Mouse (Mus musculus) G1E (cell line): ENCODE results near the gene Prox1. TPM values are rescaled to one million over a fixed set of nuclear protein-coding genes. Genes with fewer than 3 reads are reported as not detected.

Source experiments
- ATAC-seq: 2 replicates; pipeline ENCODE4 v1.8.0; 2016; ENCODE audit warnings: mild to moderate bottlenecking; ENCODE audit not compliant: insufficient number of reproducible peaks, poor library complexity, low FRiP score, severe bottlenecking; ENCODE audit errors: extremely low read depth
- DNase-seq: peaks from one replicate; pipeline ENCODE4 v3.0.0; 2012; ENCODE audit warnings: low spot score
- H3K27me3 ChIP-seq: 2 replicates; pipeline ENCODE4 v1.6.1; 2012; ENCODE audit warnings: mild to moderate bottlenecking, low read length, inconsistent platforms; ENCODE audit not compliant: insufficient read depth
- H3K36me3 ChIP-seq: replicated peaks from 2 replicates; pipeline ENCODE3; 2012; ENCODE audit warnings: mild to moderate bottlenecking, inconsistent platforms
- H3K4me1 ChIP-seq: 2 replicates; pipeline ENCODE4 v1.6.1; 2012; ENCODE audit warnings: low read depth, low read length, inconsistent platforms, mixed read lengths; ENCODE audit not compliant: insufficient read depth
- H3K4me3 ChIP-seq: 2 replicates; pipeline ENCODE4 v1.5.1; 2012; ENCODE audit warnings: low read depth, mild to moderate bottlenecking, inconsistent platforms, low read length, moderate library complexity, mixed read lengths
- H3K9me3 ChIP-seq: replicated peaks from 2 replicates; pipeline ENCODE4 v1.6.1; 2012; ENCODE audit warnings: inconsistent platforms
- CTCF ChIP-seq: IDR thresholded peaks from 2 replicates; pipeline ENCODE4 v1.5.1; 2012; ENCODE audit warnings: low read depth, low read length, inconsistent platforms, mixed read lengths
- GATA1 ChIP-seq: IDR thresholded peaks from 2 replicates; pipeline ENCODE4 v1.6.1; 2012; ENCODE audit warnings: borderline replicate concordance, low read length, inconsistent platforms, mixed read lengths
- GATA2 ChIP-seq: IDR thresholded peaks from 2 replicates; pipeline ENCODE4 v1.6.1; 2012; ENCODE audit warnings: low read depth, low read length, inconsistent platforms, borderline replicate concordance
- POLR2AphosphoS5 ChIP-seq: IDR thresholded peaks from 2 replicates; pipeline ENCODE4 v1.6.1; 2012; ENCODE audit warnings: low read depth, low read length, inconsistent platforms; ENCODE audit not compliant: insufficient replicate concordance
- TAL1 ChIP-seq: conservative IDR thresholded peaks from 2 replicates; pipeline ENCODE4 v1.6.1; 2012; ENCODE audit warnings: low read depth, low read length, inconsistent platforms, mixed read lengths
- polyA plus RNA-seq: library from polyadenylated mRNA; stranded (reverse); fragments of >175 nt; gene quantifications from 2 replicates; pipeline ENCODE4 v1.2.3, GENCODE M21; 2012
- total RNA-seq, 2 experiments: library from RNA; stranded (forward) in 1 of 2; stranded (reverse) in 1 of 2; fragments of 200-1000 nt in 1 of 2; fragments of >200 nt in 1 of 2; fragmentation: Nextera tagmentation in 1 of 2; gene quantifications; 2 replicates each; pipeline ENCODE4 v1.2.3; 2014 to 2017

The Prox1 gene
- total and polyA plus RNA-seq, 3 experiments = 0.05 TPM; not detected in 2

DNA sequence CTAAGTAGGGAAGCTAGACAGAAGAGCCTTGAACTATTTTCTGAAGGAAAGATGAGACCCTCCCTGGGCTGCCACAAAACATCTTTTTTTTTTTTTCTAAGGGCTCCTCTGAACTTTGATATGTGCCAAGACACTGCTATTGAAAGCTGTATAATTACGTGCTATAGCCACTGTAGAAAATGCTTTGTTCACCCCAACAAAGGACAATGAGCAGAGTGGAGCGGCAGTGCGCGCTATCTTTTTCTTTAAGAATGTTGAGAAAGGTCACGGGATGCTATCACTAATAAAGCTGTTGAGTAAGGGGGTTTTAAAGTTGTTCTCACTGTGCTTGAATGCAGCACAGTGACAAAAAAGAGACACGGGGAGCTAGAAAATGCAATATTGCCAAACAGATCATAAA is 30.0 kb downstream of the Prox1 start:
- Histone ChIP-seq H3K36me3 (no peaks in the 10 kb centered on the region), H3K9me3 (peaks cover 72% of the 10 kb centered on the region), H3K4me3 (no peak overlapping the region), H3K4me1 (no peaks in the 10 kb centered on the region), H3K27me3 (no peaks in the 10 kb centered on the region)
- DNase-seq (no peak), ATAC-seq (no peak)
- TF ChIP-seq POLR2AphosphoS5 (no peak), TAL1 (no peak), CTCF (no peak)

DNA sequence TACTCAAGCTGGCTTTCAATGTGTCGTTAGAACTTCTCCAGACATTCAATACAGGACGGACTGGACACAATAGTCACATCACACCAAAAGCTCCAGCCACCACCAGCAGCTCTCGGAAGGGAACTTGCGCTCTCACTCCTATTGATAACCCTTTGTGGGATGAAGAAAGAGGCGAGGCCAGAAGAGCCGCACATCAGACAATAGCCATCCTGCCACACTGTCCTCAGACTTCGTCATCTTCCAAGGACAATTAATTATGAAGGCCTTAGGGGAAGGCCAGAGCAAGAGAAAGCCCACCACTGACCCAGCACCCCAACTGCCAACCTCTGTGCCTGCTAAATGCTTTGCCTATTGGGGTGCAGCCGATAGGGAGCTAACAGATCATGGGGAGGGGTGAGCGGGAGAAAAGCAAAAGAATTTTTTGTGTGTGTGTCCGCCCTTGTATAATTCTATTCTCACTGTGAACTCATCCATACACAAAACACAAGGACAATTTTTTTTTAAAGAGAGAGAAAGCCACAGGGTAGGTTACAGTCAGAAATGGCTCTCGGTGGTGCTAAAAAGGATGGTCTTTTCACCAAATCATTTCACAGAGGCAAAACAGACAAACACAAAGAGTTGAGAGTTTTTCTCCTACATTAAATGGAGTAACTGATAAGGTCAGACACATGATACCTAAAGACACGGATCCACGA is 30.7 kb downstream of the Prox1 start:
- TF ChIP-seq TAL1 (no peak), GATA2 (no peak), CTCF (no peak), GATA1 (no peak), POLR2AphosphoS5 (no peak)
- Histone ChIP-seq H3K4me3 (no peak overlapping the region), H3K9me3 (peaks cover 78% of the 10 kb centered on the region), H3K36me3 (no peaks in the 10 kb centered on the region), H3K4me1 (no peaks in the 10 kb centered on the region), H3K27me3 (no peaks in the 10 kb centered on the region)
- ATAC-seq (no peak), DNase-seq (no peak)

DNA sequence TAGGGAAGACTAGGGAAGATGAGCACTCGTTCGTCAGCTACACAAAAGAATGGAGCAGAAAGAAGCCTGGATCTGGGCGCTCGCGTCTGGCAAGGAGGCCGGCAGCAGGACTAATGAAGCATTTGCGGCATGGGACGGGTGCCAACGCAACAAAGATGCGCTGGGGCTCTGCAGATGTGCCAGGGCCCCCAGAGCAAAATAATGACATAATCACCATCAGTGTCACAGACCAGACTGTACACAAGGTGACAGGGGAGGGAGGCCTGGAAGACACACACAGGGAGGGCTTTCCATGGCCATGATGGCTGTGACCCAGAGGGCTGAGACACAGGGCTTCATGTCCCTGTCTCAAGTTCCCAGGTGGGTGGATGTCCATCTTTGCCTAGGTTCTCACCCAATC is 32.6 kb downstream of the Prox1 start:
- Histone ChIP-seq H3K9me3 (peaks cover 76% of the 10 kb centered on the region), H3K4me1 (no peaks in the 10 kb centered on the region), H3K4me3 (no peak overlapping the region), H3K36me3 (no peaks in the 10 kb centered on the region), H3K27me3 (no peaks in the 10 kb centered on the region)
- ATAC-seq (no peak), DNase-seq (no peak)
- TF ChIP-seq POLR2AphosphoS5 = no peak
- no peak for TF ChIP-seq TAL1
- TF ChIP-seq GATA2 = no peak
- TF ChIP-seq GATA1 = no peak
- TF ChIP-seq CTCF = no peak

DNA sequence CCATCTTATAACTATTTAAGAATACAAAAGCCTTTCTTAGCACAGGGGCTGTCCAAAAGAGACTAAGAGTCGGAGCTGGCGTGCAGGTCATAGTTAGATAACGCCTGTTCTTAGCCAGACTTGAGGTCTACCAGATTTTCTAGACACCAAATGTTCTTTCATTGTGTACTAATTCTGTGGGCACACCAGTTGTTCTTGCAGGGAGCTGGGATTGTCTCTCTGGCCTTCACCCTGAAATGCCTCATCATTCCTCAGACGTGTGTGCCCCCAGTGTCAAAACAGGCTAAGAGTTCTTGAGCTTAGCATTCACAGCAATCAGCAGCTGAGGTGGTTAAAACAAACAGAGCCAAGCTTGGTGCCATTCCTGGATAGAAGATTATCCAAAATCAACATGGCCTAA is 37.6 kb downstream of the Prox1 start:
- no peaks in the 10 kb centered on the region for H3K27me3 ChIP-seq
- no peaks in the 10 kb centered on the region for H3K4me1 ChIP-seq
- ATAC-seq (no peak), DNase-seq (no peak)
- TF ChIP-seq GATA2 = no peak
- TF ChIP-seq GATA1 = no peak
- TF ChIP-seq POLR2AphosphoS5 = no peak
- no peak for TF ChIP-seq TAL1
- TF ChIP-seq CTCF = no peak
- H3K9me3 ChIP-seq = peaks cover 65% of the 10 kb centered on the region
- H3K36me3 ChIP-seq = no peaks in the 10 kb centered on the region
- H3K4me3 ChIP-seq = no peak overlapping the region

DNA sequence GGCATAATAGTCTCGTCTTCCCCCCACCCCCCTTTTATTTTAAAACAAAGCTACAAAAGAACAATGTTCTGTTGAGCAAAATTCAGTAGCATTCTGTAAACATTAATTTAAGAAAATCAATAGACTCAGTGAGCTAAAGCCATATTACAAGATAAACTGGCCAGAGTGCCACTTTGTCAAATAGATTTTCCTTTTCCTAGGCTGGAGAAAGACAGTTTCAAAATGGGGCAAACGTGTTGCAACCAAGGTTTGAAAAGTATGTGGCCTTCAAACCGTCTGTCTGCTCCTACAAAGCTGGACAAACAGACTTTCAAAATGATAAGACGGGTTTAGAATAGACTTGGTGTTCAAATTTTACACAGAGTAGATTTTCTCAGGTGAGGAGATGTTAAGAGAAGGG is 39.6 kb downstream of the Prox1 start:
- Histone ChIP-seq H3K27me3 (no peaks in the 10 kb centered on the region), H3K4me3 (no peak overlapping the region), H3K9me3 (peaks cover 66% of the 10 kb centered on the region), H3K4me1 (no peaks in the 10 kb centered on the region), H3K36me3 (no peaks in the 10 kb centered on the region)
- no peak for TF ChIP-seq POLR2AphosphoS5
- no peak for TF ChIP-seq GATA1
- TF ChIP-seq CTCF = no peak
- TF ChIP-seq TAL1 = no peak
- TF ChIP-seq GATA2 = no peak
- no peak for DNase-seq
- ATAC-seq = no peak

DNA sequence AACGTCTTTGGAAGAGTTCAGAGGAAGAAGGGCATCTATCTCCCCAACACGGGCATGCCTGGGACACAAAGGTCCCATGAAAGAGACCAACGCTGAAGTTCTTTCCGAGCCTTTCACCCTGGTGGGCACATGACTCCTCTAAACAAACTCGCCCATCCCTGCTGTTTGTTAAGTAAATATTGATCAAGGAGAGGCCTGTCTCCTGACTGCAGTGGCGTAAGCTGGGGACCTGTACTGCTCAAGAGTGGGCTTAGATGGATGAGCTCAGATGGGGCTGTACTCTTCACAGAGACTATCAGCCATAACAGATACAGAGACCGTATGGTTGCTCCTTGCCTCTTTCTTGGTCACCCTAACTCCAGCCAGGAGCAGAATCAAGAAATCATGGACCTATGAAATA is 41.0 kb downstream of the Prox1 start:
- ATAC-seq (no peak), DNase-seq (no peak)
- Histone ChIP-seq H3K36me3 (no peaks in the 10 kb centered on the region), H3K27me3 (no peaks in the 10 kb centered on the region), H3K4me3 (no peak overlapping the region), H3K4me1 (no peaks in the 10 kb centered on the region), H3K9me3 (peaks cover 64% of the 10 kb centered on the region)
- no peak for TF ChIP-seq GATA2
- TF ChIP-seq TAL1 = no peak
- TF ChIP-seq CTCF = no peak
- TF ChIP-seq POLR2AphosphoS5 = no peak
- no peak for TF ChIP-seq GATA1
